Mouse (Mus musculus): ENCODE measurements at regions not wholly inside any gene's neighbourhood (a gene's known extent, or its start where the extent isn't known, plus 50 kb on each side); places are given as distances from the start of the nearest gene placed in this dataset.
"Not testable (repeated sequence)": the region's sequence is repeated elsewhere in the genome, so short reads cannot be mapped to it uniquely, and the experiment has no call there.

GRCm38 (mm10) chrX:12296264-12297053 lies 136.3 kb upstream of the Bcor start:
- no peak for ATAC-seq

GRCm38 (mm10) chrX:12298609-12299008 lies 138.5 kb upstream of the Bcor start:
- ATAC-seq = no peak

DNA sequence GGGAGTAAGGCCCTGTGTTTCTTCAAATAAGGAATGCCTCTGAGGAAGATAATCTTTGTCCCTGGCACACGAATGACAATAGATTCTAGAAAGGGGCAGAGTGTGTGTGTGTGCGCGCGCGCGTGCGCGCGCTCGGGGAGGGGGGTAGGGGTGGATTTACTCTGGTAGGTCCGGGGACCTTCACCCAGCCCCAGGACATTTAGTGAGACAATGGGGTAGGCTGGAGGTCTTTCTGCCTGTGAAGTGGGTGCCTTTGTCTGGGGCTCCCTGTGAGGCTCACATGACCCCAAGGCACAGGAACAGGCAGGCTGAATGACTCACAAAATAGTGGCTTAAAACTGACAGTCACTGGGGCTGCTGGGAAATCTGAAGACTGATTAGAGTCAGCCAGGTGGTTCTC lies 139.1 kb upstream of the Bcor start:
- no peak for ATAC-seq

- no peak for ATAC-seq
Observed at GRCm38 (mm10) chrX:12304678-12305077, 144.5 kb upstream of the Bcor start.

- no peak for ATAC-seq
Observed at GRCm38 (mm10) chrX:12306940-12307339, 146.8 kb upstream of the Bcor start.

GRCm38 (mm10) chrX:12312534-12312933 lies 152.4 kb upstream of the Bcor start:
- no peak for ATAC-seq

GRCm38 (mm10) chrX:12315658-12316057 lies 155.5 kb upstream of the Bcor start:
- no peak for ATAC-seq

DNA sequence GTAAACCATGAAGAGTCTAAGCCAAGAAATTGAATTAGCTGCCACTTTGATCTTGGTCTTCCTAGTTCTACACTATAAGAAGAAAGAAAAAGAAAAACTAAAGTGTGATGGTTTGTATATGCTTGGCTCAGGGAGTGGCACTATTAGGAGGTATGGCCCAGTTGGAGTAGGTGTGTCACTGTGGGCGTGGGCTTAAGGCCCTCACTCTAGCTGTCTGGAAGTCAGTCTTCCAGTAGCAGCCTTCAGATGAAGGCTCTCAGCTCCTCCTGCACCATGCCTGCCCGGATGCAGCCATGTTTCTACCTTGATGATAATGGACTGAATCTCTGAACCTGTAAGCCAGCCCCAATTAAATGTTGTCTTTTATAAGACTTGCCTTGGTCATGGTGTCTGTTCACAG lies 157.3 kb upstream of the Bcor start:
- ATAC-seq = not testable (repeated sequence)

DNA sequence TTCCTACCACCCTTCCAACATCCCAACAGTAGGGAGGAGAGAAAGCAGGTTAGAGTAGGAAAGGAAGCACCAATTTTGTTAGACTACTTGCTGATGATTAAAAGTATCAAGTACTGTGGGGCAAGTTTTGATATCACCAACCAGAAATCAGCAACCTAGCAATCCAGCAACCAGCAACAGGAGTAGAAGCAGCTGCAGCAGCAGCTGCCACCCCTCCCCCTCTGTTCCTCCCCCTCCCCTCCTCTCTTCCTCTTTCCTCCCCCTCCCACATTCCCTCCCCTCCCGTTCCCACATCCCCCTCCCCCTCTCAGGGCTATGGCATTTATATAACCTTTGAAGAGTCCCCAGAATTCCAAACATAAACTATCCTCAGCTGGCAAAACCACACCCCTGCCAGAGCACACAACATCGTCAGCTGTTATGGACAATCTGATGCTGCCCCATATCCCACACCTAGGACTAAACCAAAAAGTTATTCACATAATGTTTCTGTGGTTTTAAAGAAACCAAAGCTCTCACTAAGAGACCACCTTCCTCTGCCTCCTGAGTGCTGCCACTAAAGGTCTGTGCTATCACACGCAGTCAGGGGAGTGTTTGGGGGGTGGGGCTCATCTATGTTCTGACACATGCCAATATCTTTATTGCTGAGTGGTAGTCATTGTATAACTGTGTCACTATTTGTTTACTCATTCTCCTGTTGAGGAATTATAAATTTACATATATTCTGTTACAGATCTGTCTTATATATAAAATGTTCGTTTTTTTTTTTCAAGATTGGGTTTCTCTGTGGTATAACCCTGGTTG lies 158.9 kb upstream of the Bcor start:
- ATAC-seq = no peak

- ATAC-seq = no peak
Observed at GRCm38 (mm10) chrX:12322453-12322852, 162.3 kb upstream of the Bcor start.

GRCm38 (mm10) chrX:12323268-12323667 lies 163.1 kb upstream of the Bcor start:
- ATAC-seq = no peak

GRCm38 (mm10) chrX:12323812-12324211 lies 163.7 kb upstream of the Bcor start:
- ATAC-seq = no peak

DNA sequence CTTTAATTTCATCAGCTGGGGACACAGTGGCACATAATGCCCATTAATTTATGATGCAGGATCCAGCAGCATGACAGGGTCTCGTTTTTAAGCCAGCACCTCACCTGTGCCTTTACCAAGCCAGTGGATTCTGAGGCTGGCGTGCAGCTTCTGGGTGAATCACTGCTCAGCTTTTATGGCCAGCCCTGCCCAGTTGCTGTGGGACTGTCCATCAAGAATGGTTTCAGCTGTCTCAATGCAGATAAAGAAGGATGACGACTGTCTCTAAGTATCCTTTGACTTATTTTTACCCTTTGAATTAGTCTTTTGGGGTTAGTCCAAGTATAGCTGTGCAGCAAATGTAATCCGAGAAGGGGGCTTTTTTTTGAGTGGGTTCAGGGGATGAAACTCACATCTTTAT lies 167.3 kb upstream of the Bcor start:
- no peak for ATAC-seq

- no peak for ATAC-seq
Observed at GRCm38 (mm10) chrX:12340561-12340960, 180.4 kb upstream of the Bcor start.

DNA sequence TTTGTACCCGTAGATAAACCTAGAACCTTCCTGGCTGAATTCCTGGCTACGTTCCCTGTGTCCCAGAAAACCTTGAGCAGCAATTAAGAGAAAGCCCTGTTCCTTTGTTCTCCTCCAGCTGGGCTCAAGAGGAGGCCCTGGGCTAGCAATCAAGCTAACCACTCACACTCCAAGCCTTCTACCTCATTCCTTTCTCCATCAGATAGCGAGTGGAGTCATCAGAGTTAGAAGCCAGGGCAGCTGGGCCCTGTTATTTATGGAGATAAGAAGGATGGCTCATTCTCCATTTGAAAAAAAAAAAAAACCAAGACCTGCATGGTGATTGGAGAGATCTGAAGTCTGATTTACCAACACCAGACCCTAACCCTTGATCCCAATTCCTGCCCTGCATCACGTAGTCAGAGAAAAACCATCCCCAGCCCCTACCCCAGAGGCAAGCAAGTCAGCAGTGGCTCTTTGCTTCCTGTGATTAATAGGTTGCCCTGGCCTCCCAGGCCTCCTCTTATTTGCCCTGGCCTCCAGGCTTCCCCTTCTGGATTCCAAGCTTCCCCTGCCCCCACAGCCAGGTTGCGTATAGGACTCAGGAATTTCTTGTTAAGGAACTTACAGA lies 181.3 kb upstream of the Bcor start:
- no peak for ATAC-seq

DNA sequence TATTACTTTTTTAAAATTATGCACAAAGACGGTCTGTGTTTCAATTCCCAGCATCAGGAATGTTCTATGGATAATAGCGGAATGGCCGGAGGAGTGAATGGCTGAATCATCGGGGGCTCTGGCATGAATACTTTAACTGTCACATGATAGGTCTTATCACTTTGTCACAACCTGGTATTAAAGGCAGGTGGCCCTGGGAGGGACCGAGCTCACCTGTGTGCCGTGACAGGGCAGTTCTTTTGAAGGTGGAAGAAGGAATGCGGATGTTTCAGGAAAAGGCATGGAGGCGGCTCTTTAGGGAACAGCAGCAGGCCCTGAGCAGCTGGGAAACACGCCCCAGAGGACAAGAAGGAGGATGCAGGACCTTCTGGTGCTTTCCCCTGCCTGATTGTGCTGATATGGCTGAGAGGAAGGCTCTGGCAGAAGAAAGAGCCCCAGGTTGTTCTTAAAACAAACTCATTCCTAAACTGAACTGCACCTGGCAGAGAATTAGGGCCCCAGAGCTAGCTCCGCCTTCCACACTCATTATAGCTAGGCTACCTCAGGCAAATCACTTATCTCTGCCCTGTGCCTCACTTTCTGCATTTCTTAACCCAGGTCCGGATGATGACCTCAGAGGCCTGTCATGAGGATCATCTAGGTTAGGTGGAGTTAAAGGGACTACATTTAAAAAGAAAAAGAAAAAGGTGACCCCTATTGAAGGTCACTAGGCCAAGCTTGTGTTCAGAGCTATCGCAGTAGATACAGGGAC lies 184.8 kb upstream of the Bcor start:
- ATAC-seq = no peak

GRCm38 (mm10) chrX:12346856-12347255 lies 186.7 kb upstream of the Bcor start:
- no peak for ATAC-seq

- no peak for ATAC-seq
Observed at GRCm38 (mm10) chrX:12348117-12348516, 188.0 kb upstream of the Bcor start.

DNA sequence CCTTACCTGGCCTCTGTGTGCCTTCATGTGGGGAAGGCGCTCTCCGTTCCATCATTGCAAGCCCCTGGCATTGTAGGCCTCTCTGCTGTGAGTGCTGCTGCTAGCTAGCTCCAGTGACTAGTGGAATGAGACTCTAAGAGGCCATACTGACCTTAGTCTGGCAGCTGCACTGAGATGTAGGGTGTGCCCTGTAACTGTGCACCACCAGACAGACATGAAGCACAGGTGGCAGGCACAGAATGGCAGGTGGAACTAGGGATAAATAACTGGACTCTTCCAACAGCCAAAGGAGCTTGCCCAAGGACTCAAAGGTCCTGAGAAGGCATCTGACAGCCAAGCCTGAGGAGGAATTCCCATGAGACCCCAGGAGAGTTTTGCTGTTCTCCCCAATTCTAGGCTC lies 194.7 kb upstream of the Bcor start:
- no peak for ATAC-seq

DNA sequence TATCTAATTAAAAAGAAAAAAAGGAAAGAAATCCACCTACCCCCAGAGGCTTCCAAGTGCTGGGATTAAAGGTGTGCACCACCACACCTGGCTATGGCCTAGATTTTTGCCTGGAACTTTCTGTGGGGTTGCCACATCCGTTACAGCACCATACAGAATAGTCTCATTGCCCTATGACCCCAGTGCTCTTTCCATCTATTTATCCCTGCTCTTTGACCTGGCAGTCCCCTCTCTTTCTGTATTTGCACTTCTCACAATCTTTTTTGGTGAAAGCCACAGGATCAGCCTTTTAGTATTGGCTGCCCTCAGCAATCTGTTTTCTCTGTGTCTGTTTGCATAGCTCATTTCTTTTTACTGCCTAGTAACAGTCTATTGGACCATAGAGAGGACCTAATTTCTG lies 197.9 kb upstream of the Bcor start:
- ATAC-seq = no peak

DNA sequence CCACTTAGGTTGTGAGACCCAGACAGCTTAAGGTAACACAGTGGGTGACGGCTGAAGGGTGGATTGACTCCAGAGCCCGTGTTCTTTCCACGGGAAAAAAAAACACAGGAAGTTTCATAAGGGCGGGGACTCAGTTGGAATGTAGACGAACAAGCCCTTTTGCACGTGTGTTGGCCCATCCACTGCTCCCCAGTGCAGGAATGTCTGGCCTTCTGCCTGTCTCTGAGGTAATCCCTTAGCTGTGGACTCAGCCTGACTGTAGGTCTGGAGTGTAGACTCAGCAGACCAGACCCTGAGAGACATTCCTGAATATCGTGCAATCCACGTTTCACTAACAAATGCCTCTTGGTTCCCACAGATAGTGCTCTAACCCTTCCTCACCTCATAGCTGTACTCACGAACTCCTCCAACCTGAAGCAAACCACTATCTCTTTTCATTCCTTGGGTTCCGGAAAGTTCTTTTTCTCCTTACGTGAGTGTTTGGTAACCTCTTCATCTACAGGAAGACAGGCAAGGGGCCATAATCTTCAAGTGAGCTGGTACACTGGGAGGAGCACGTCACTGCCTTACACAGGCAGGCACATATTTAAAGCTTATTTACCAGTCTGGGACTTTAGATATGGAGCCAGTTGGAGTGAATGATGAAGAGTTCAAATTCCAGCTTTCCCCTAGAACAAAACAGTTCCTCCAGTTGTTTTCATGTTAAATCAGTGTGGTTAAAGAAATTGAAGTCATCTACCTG lies 205.6 kb upstream of the Bcor start:
- no peak for ATAC-seq

GRCm38 (mm10) chrX:12366801-12367200 lies 206.6 kb upstream of the Bcor start:
- no peak for ATAC-seq

Measured in activated CD4-positive, CD25-positive, alpha-beta regulatory T cell, adult 4 months (primary cell).